Mouse (Mus musculus) ES-Bruce4 (cell line): ENCODE data around the gene Pifo.

Source experiments
- CTCF ChIP-seq: IDR thresholded peaks from one replicate; pipeline ENCODE4 v1.8.1; 2011; ENCODE audit warnings: low read depth, low read length
- EP300 ChIP-seq: IDR thresholded peaks from 2 replicates; pipeline ENCODE4 v1.6.1; 2011; ENCODE audit warnings: low read depth, low read length; ENCODE audit not compliant: insufficient read depth
- POLR2A ChIP-seq: IDR thresholded peaks from one replicate; pipeline ENCODE4 v1.8.1; 2011; ENCODE audit warnings: low read length; ENCODE audit not compliant: insufficient read depth

DNA sequence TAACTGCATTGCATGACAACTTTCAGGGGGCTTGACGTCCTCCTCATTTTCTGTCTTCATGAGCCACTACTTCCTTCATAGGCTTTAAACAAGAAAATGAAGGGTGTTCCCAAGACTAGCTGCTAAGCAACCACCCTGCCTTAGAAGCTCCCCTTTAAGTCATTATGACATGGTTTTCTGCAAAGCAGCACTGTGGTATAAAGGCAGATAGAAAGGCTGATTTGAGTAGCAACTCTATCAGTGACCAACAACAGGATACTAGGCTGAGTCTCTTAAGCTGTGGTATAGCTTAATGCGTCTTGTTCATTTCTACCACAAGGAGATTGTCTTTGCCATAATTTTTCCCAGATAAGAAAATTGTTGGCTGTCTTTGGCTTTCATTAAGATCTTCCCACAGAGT, at the start of gene Pifo:
- TF ChIP-seq POLR2A (no peak), CTCF (no peak), EP300 (no peak)
